Mouse (Mus musculus) MN1 (cell line): ENCODE results near the gene Zfp64.
A peak's percentile ranks its signal among the peaks of the same experiment; 100 is the strongest.

Experiments
- DNase-seq: peaks from one replicate; pipeline ENCODE4 v3.0.0-alpha.2; 2016; ENCODE audit warnings: low spot score

Zfp64 gene

DNA sequence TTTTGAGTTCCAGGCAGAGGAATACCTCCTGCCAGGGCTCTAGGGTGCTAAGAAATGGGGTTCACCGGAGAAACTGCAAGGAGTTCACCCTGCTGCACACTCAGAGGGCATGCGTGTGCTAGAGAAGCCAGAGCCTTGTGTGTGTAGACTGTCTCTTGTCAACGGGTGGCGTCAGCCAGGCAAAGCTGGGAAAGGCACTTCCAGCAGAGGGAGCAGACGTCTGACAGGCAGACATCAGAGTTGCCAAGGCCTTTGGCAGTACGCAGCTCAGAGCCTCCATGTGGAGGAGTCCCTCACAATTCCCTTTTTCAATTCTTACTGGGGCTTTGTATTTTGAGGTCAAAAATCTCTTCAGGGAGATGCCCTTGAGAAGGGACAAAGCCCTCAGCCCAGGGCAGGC is 6.9 kb downstream of the Zfp64 start:
- DNase-seq = no peak

DNA sequence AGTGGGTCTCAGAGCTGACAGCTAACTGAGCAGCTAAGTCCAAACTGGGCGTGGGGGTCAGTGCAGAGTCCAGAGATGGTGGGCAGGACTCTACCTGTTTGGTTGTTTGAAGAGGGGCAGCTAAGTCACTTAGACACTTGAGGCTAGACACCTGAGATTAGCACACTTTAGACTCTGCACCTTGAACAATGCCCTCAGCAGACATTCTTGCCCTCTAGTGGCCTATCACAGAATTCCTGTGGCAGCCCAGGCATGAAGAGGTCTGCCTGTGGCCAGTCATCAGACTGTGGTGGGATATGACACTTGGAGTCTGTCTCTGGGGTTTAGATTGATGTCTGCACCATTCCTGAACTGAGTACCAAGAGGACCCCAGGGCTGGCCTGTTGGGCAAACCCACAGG is 7.7 kb downstream of the Zfp64 start:
- no peak for DNase-seq

DNA sequence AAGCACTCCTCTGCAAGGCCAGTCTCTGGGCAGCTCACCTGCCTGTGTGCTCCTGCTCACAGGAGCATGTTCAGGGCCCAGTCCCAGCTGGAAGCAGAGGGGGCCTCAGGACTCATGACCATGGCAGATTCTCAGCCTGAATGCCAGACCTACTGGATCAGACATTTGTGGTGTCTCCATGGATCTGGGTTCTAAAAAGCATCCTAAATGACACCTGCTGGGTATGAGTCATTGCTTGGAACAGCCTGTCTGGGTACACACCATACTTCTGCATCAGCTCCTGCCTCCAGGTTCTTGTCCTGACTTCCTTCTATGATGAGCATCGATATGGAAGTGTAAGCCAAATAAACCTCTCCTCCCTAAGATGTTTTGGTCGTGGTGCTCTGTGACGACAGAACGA is 11.4 kb downstream of the Zfp64 start:
- DNase-seq = no peak

DNA sequence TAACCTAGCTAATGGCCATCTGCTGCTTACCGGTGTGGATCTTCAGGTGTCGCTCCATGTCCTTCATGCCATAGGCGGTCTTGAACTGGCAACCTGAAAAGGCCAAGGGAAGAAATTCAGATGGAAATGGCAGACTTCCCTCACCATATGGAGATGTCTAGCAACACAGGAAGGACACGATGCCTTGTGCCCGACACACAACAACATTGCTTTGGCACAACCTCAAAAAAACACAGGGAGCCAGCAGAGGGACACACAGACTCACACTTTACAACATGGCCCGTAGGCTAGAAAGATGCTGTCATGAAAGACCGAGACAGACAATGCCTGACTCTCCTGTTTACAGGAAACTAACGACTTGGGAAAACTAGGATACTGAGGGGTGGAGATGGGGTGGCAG is 15.4 kb downstream of the Zfp64 start:
- no peak for DNase-seq

DNA sequence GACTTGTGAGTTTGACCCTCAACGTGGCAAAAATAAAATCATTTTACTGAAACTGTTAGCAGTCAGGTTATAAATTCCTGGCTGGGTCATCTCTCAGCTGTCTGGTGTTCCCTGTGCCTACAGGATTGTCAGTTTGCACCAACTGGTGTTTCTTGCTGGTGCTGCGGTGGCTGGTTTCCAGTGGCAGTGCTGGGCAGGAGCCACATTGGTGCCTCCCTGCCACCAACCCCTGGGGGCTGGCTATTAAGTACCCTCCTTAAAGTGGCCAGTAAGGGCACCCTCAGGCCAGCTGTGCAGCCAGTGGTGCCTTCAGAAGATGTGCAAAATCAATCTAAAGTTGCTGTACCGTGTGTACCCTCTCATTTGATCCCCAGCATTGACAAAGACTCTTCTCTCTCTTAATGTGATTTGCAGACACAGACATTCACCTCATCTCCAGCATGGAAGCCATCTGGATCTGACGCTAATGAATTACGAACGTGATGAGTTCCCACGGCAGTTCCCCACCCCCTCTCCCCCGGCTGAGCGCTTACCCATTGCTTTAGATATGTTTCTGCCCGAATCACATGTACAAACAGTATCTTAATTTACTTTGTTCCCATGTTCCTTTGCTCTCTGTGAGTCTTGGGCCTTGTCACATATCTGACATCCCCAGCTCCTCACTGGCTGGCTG is 16.0 kb downstream of the Zfp64 start:
- DNase-seq = no peak

DNA sequence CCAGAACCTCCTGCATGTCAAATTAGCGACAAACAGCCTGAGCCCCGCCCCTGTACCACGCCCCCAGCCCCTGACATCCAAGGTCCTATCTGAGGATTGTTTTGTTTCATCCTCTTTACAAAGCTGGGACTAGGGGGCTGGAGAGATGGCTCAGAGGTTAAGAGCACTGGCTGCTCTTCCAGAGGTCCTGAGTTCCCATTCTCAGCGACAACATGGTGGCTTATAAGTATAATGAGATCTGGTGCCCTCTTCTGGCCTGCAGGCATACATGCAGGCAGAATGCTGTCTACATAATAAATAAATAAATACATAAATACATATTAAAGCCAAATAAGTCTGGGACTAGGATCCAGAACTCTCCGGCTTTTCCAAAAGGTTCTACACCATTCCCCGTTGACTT is 18.5 kb downstream of the Zfp64 start:
- no peak for DNase-seq

DNA sequence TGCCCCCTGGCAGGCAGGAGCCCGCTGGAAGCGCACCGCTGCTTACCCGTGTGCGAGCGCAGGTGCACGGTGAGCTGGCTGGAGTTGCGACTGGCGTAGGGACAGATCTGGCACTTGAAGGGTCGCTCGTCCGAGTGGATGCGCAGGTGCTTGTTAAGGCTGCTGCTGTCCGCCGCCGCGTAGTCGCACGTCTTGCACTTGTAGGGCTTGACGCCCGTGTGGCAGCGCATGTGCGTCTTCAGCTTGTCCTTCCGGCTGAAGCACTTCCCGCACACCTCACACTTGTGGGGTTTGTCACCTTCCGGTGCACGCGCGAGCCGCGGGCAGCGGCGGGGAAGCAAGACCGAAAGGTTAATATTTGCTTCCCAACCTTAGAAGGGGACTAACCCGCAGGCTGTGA is 20.2 kb downstream of the Zfp64 start:
- no peak for DNase-seq

DNA sequence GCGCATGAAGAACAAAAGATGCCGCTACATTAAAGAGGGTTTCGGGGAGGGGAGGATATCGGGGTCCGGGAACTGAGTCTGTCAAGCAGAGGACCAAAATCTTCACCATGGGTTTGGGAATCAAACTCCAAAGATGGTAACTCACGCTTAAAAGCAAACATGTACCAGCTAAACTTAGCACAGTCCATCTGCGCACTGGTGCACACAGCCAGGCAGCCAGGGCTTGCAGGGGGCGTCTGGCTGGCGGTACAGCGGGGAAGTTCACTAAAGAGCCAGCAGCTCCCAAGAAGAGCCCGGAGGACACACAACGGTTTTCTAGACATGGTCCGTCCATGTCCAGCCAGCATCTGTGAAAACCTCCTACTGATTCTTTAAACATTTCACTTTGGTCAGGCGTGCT is 23.7 kb downstream of the Zfp64 start:
- no peak for DNase-seq

DNA sequence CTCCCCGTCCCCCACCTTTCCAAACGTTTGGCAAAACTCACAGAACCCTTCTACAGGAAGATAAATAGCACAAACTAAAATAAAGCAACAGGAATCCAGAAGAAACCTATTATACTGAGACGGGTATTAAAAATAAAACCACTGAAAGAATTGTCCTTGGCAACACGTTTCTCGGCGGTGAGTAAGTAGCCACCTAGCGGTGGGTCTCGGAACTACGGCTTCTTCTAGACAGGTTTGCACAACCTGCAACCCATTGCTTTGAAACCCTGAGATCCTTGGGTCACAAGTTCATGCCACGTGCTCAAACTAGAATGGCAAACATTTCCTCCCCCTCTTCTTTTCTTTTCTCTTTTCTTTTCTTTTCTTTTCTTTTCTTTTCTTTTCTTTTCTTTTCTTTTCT is 25.7 kb downstream of the Zfp64 start:
- peak; percentile 14 for DNase-seq

DNA sequence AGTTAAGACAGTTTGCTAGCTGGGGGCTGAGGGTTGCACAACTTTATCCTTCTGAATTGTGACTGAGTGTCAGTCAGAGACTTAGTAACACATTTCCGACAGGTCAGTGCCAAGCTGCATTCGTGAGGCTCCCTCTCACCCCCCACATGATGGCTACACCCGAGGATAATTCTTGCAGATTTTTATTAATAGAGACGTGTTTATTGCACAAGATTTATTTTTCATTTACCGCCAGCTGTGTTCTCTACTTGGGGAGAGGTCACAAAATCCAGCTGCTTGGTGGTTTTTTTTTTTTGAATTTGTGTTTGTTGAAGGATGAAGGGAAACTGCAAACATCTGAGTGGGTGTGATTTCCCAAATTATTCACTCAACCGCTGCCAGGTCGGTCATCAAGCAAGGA is 28.0 kb downstream of the Zfp64 start:
- no peak for DNase-seq

DNA sequence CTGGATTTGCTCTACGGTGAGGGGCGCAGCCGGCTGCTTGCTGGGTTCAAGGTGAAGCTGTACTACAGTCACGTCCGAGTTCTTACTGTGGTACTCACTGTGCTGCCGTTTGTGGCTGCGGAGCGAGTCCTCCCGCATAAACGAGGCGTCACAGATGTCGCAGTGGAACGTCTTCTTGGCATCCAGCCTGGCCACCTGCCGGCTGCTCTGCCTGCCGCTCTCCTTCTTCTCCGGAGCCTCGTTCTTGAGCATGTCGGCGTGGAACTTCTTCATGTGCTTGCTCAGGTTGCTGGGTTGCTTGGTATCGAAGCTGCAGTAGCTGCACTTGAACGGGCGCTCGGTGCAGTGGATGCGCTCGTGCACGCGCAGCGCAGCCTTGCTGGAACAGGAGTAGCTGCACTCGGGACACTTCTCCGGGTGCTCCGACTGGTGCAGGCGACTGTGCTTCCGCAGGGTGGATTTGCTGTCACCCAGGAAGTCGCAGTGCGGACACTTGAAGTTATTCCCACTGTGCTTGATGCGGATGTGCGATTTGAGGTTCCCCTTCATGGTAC is 29.1 kb downstream of the Zfp64 start:
- DNase-seq = no peak

DNA sequence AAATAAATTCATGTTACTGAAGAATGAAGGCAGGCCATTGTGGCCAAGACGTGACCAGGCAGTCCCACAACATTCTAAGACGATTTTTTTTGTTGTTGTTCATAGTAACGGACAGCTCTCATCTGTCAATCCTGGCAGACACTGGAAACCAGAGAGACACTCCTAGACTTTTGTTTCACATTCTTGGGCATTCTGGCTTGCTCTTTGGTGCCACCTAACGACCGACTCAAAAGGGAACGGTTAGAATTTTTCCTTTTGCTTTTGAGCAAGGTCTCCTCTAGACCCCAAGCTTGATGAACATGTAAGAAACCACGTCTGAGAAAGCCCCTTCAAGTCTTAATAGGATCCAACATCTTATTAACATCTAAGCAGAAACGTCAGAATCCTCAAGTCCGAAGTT is 31.7 kb downstream of the Zfp64 start:
- DNase-seq = no peak

DNA sequence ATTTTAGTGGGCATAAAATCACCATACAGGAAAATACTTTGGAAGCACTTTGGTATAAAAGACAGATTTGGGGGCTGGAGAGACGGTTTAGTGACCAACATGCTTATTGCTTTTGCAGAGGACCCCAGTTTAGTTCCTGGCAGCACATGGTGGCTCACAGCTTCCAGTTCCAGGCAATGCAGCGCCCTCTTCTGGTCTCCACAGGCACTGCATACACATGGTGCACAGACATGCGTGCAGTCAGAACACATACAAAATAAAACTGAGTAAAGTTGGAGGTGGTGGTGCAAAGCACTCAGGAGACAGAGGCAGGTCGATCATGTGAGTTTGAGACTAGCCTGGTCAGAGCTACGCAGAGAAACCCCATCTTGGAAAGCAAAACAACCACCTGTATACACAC is 32.9 kb downstream of the Zfp64 start:
- no peak for DNase-seq

DNA sequence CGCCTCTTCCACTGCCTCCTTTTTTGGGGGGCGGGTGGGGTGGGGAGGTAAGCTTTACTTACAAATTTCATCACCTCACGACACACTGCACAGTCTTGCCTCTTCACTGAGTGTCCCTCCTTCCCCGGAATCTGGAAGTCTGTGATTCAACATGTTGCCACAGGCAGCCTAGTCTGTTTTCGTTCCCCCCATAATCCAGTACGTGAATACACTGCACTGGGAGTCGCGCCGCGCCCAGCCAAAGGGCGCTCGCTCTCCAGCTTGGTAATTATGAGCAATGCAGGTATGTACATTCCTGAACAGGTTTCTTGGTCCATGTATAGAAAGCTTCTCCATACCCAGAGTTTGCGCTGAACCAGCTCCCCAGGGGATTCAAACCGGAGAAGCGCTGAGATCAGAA is 35.4 kb downstream of the Zfp64 start:
- no peak for DNase-seq

DNA sequence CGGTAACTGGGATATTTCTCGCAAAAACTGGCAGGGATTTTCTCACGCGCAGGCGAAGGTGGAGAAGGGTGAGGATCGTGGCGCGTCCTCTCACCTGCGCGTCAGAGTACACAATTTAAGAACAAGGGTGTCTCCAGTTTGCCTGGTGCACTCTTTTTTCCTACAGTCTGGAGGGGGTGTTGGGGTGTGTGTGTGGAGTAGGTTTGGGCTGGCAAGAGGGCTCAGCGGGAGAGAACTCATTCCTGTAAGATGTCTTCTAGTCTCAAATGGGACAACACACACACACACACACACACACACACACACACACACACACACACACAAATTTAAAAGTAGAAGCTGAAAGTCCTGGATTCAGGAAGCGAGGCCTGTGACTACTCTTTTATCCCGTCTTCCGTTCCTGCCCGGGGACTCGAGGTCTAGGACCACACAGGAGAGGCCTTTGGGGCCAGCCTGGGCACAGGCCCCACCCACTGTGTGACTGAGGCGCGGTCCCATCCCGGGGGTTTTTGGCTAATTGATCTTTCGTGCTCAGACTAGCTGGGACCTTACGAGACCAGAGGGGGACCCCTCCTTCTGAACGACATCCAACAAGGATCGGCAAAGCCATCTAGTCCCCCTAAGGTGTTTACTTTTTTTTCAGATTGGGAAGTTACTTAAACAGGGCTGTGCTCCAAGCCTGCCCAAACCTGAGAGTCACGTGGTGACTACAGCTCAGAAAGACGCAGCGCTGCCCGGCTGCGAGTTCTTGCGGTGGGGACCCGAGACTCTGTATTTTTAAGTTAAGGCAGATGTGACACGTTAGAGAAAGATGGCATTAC is 42.3 kb downstream of the Zfp64 start:
- no peak for DNase-seq

DNA sequence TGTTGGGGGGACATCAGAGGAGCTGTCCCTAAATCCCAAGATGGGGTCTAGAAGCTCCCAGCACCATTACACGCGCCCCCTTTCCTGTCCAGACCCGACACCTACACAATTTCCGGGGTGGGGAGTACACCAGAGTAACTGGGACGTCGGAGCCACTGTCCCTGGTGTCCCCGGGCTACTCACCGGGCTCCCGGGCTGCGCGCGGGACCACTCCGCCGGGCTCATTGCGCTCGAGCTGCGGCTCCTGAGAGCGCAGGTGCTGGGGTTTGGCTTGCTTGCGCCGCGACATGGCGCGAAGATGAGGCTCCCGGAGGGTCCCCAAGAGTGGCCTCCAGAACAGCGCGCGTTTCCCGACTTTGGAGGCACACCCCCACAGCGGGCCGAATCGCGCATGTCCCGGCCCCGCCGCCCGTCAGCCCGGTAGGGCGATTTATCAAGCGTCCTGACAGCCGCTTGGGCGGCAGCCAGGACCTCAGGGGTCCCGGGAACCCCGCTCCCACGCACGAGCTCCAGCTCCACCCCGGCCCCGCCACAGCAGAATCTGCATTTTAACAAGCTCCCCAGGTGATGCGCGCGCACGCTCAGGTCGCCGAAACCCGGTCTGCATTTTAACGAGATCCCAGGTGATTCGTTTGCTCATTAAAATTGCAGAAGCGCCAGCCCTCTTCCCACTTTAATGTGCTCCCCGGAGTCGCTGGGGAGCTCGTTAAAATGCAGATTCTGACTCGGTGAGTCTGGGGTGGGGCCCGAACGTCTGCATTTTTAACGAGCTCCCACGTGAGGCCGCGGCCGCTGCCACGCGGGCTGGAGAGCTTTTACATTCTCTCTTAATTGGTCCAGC is 43.1 kb downstream of the Zfp64 start:
- no peak for DNase-seq

DNA sequence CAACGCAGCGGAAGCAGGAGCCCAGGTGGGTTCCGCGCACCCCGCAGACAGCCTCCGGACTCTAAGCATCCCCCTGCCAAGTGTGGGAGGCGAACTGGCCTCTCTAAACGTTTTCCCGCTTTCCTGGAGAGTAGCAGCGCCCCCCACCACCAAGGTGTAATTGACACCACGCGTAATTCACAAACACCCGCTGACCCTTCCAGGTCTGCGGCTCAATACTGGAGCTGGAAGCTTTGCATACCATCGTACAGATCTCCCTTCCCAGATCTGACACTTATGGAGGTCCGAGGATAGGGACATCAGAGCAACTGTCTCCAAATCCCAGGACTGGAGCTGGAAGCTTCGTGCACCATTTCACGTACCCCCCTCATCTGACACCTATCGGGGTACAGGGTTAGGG is 43.9 kb downstream of the Zfp64 start:
- no peak for DNase-seq

DNA sequence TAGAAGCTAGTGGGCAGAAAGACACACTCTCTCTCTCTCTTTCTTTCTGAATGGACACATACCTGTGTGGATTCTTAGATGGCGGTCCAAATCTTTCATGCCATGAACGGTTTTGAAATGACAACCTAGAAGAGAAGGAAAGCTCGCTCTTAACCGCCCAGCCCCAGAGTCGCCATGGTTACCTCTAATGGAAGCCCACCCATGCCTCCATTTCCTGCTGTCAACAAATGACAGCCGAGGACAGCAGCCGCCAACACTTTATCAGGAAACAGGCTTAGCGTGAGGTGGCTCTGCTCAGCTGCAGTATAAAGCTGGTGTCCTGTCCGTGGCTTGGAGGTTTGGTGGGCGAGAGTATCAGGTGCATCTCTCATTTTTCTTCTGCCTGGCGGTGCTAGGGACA is 49.4 kb downstream of the Zfp64 start:
- no peak for DNase-seq

DNA sequence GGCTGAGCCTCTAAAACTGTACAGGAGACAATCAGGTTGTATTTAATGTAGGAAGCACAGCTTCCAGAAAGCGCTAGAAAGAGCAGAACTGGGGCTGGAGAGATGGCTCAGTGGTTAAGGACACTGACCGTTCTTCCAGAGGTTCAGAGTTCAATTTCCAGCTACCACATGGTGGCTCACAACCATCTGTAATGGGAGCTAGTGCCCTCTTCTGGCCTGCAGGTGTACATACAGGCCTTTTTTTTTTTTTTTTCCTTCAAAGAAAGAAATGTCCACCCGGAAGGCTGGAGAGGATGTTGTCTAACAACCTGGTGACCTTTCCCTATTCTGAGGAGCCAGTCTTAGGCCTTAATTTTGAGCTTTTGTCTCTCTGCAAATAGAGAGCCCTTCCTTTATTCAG is 50.5 kb downstream of the Zfp64 start:
- no peak for DNase-seq

DNA sequence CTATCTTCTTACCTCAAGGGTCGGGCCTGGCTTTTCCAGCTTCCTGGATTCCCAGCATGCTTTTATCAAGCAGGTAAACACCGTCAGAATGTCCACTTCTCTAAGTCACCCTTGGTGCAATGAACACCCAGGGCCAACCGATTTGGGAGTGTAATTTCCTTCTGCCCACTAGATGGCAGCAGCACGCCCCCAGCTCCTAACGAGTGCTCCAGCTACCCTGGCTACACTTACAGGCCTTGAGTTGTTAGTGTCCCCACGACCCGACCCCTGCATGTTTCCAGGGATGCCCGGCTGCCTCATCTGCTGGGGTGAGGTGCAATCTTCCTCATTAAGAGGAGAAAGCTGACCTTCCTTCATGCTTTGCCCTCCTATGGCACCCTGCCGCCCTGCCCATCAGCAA is 51.2 kb downstream of the Zfp64 start:
- peak; percentile 71 for DNase-seq

DNA sequence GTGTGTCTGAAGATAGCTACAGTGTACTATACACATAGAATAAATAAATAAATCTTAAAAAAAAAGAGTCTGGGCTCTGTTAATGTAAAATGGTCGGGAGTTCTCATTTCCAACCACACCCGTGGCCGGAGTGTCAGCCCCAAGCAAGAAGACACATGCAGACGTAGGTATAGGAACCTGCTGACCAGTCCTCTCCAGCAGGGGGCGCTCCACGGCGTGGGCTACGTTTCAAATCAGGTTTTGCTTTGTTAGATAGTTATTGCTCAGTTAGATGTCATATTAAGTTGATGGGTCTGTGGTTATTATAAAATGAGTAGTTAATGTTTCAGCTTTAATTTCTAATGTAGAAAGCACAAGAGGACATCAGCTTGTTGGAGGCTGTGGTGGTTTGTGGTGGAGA is 52.8 kb downstream of the Zfp64 start:
- no peak for DNase-seq

DNA sequence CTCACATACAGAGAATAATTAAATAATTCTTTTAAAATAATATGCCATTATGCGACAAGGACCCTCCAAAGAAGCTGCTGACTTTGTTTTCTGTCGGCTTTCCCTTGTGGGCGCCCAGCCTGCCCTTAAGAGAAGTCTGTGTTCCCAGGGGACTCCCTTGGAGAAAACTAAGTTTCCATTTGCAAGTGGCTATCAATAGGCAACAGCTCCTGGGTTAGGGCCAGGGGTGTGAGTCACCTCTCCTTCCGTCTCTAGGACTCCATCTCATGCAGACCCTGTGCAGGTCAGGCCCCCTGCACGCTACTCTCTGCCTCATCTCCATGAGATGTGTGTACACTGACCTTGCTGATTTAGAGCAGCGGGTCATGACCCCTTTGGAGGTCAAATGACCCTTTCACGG is 57.5 kb downstream of the Zfp64 start:
- no peak for DNase-seq

DNA sequence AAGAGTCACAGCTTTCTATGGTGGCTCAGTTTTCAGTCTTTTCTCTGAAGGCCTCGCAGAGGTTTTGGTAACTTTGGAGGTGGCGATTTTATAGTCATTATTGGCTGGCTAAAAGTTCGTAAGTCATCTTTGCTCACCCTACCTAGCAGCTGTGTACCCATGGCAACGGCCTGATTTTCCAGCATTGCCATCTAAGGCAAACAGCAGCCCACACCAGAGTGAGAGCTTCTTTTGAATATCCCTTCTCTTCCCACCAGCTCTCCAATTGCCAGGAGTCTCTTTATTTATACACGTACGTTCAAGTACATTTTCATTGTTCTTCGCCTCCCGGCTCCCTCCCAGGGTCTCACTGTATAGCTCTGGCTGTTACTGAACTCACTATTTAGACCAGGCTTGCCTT is 59.9 kb downstream of the Zfp64 start:
- no peak for DNase-seq
